Mouse (Mus musculus) heart, adult 8-10 months (tissue): Measurements from ENCODE around the gene Stxbp1. TPM values are rescaled to one million over a fixed set of nuclear protein-coding genes. Genes with fewer than 3 reads are reported as not detected.
"Not testable (repeated sequence)": the region's sequence is repeated elsewhere in the genome, so short reads cannot be mapped to it uniquely, and the experiment has no call there.

Experiments used
- DNase-seq: peaks from one replicate; pipeline ENCODE4 v3.0.0; 2022; ENCODE audit warnings: low spot score
- total RNA-seq, 4 experiments: library from RNA; stranded (reverse); gene quantifications; 2 replicates each; pipeline ENCODE4 v1.2.4; 2022

Gene Stxbp1
- total RNA-seq, 4 experiments from 2014 or later: 8.5 to 10.8 (median 10.5) TPM

GRCm38 (mm10) chr2:32874951-32875674, 28.1 kb upstream of the Stxbp1 start:
- DNase-seq: no peak

DNA sequence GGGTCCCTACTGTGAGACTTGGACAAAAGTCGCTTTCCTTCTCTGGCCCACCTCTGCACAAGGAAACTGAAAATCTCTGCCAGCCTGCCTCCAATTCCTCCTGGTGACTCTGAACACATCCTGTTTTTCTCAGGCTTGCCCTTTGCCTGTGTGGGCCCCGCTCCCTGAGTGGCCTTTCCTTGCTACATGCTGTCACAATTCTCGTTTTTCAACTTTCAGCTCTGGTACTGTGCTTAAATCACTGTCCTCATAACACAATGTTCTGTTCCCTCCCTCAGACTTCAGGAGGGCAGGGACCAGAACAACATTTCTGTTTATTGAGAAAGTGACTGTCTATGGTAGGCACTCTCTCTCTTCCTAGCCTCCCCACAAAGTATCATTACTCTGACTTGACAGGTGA, 27.0 kb upstream of the Stxbp1 start:
- no peak for DNase-seq

- no peak for DNase-seq
Observed at GRCm38 (mm10) chr2:32870275-32871100, 23.4 kb upstream of the Stxbp1 start.

DNA sequence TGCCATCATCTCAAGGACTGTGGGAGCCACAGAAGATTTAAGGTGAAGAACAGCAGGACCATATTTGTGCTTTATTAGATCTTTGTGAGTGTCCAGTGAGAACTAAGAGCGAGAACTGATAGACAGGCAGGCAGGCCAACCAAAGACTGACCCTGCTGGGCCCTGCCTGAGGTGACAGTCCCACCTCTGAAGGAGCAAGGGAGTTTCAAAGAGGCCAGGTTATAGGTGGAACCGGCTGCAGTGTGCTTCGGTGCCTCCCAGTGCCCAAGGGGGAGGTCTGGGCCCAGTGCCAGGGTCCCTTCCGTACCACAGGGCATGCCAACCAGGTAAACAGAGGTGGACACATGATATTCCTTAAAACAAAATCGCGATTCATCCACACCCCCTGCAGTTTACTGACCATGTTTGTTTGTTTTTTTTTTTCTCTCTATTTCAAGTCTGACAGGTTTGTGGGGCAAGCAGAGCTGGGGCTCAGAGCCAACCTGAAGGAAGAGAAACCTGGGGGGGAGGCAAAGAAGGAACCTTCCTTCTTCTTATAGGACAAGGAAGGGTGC, 22.8 kb upstream of the Stxbp1 start:
- DNase-seq: no peak

- DNase-seq: no peak
Observed at GRCm38 (mm10) chr2:32867354-32867753, 20.3 kb upstream of the Stxbp1 start.

DNA sequence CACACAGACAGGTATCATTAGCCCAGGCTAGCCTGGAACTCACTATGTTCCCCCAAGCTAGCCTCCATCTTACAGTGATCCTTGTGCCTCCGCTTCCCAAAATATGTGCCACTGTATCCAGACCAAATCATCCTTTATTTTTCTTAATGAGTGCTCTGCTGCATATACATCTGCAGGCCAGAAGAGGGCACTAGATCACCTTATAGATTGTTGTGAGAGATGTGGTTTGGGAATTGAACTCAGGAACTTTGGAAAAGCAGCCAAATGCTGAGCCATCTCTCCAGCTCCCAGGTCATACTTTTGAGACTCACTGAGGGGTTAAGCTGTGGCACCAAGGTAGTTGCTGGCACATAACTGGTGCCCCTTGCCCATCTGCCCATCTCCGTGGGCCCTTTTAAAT, 17.7 kb upstream of the Stxbp1 start:
- DNase-seq: peak; percentile 44

- no peak for DNase-seq
Observed at GRCm38 (mm10) chr2:32863317-32863716, 16.3 kb upstream of the Stxbp1 start.

GRCm38 (mm10) chr2:32860799-32861198, 13.8 kb upstream of the Stxbp1 start:
- no peak for DNase-seq

- no peak for DNase-seq
Observed at GRCm38 (mm10) chr2:32859622-32860012, 12.6 kb upstream of the Stxbp1 start.

GRCm38 (mm10) chr2:32859010-32859621, 12.1 kb upstream of the Stxbp1 start:
- DNase-seq: peak; percentile 33

GRCm38 (mm10) chr2:32857584-32857983, 10.5 kb upstream of the Stxbp1 start:
- DNase-seq: peak; percentile 84

DNA sequence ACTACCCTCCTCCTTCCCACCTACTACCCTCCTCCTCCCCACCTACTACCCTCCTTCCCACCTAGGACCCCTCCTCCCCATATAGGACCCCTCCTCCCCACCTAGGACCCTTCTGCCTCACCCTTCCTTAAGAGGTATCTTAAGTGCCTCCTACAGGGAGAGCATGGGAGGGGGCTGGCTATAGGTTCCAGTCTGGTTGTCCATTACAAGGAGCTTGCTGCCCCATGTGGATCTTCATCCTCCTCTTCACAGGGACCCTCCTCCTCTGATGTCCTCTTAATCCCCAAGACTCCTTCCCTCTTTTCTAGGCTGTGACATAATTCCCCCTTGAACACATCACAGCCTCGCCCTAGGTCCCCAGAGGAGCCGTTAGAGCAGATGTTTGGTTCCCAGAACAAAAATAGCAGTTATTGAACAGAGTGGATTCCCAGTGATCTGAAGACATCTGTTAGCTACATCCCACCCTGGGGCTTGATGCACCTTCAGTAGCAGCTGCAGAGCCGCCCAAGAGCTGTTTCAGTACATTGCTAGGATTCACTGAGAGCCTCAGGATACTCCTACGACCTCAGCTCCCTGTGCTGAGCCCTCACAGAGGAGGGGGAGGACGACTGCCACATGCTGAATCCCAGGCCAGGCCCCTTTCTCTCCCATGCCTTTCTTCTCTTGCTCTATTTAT, 8.9 kb upstream of the Stxbp1 start:
- DNase-seq: no peak

GRCm38 (mm10) chr2:32855046-32855785, 8.2 kb upstream of the Stxbp1 start:
- DNase-seq: no peak

GRCm38 (mm10) chr2:32854206-32854605, 7.2 kb upstream of the Stxbp1 start:
- DNase-seq: peak; percentile 87

DNA sequence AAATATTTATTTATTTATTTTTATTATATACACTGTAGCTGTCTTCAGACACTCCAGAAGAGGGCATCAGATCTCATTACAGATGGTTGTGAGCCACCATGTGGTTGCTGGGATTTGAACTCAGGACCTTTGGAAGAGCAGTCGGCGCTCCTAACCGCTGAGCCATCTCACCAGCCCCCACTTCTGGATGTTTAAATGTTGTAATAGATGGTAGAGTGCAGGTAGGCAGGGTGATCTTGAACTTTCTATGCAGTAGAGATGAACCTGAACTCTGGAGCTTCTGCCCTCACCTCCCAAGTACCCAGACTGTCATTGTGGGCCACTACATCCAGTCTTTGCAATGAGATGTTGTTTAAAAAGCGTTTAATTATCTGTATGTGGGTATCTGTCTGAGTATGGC, 6.7 kb upstream of the Stxbp1 start:
- DNase-seq: not testable (repeated sequence)

DNA sequence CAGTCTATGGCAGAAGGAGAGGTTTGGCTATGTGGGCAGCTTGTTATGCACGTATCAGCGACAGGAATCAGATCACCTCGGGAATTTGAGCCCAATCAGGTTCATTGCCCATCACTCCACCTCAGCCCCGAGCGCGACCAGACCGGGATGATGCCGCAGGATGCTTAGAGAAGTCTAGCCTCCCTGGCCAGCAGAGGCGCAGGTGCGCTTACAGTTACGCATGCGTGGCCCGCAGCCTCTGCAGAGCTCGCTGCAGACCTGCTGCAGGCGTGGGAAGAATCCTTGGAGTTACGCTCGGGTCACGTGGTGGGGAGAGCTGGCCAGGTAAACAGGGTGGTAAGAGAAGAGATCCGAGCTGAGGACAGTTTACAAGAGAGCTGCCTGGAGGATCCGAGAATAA, 5.1 kb upstream of the Stxbp1 start:
- no peak for DNase-seq

- DNase-seq: no peak
Observed at GRCm38 (mm10) chr2:32847468-32847821, 400 bp upstream of the Stxbp1 start.

DNA sequence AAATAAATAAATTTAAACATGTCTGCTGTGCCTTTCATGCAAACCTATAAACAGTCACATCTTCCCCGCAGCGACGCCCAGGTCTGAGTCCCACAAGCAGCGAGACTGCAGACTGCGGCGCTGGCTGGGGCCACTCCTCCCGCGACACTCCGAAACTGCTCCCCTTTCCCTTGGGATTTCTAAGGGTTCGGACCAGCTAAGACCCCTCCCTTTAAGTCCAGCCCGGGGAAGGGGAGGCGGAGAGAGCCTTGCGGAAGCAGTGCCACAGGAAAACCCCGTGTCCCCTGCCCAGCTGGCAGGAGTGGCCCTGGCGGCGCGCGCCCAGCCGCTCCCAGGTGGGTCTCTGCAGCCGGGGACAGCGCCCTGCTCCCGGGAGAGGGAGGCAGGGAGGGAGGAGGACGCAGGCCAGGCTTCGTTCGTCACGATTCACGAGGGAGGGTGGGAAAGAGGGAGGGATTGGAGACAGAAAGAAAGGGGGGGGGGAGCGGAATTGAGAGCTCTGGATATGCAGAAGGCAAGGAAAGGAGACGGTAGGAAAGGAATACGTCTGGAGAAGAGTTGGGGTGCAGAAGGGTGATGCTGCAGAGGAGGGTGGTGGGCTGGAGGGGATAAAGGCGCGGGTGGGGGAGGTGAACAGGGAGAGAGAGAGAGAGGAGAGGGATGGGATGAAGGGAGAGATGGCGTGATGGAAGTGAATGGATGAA, 792 bp downstream of the Stxbp1 start:
- DNase-seq: peak; percentile 59

- DNase-seq: no peak
Observed at GRCm38 (mm10) chr2:32845572-32846100, 1.4 kb downstream of the Stxbp1 start.

DNA sequence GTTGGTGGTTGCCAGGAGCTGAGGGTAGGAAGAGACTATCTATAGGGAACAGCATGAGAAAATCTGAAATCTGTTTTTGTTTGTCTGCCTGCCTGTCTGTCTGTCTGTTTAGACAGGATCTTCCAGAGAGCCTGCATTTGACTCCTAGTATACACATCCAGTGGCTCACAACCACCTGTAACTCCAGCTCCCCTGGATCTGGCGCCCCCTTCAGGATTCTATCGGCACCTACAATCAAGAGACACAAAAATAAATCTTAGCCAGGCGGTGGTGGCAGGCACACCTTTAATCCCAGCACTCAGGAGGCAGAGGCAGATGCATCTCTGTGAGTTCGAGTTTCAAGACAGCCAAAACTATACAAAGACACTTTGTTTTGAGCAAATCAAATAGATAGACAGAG, 4.5 kb downstream of the Stxbp1 start:
- no peak for DNase-seq
